Mouse (Mus musculus): Measurements from ENCODE around the gene Aspg.
A peak's percentile ranks its signal among the peaks of the same experiment; 100 is the strongest.

DNA sequence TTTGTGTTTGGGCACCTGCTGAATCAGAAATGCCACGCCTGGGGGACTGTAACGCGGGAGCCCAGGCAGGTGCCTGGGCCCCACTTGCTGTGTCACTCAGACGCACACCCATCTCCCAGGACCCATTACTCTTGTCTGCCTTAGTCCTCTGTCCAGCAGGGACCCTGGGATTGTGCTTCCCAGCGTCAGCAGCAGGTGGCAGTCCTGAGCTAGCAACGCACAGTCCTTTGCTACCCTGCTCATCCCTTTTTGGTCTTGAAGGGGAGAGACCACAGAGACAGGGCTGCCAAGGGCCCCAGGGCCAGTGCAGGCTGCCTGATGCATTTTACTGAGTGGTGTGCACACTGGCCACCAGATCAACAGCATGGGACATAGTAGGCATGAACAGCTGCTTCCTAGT lies 28.8 kb upstream of the Aspg start:
- TF ChIP-seq CTCF (IDR thresholded peaks at IDR 0.05; ENCODE audit: low read depth, low read length) (peak; percentile 92), GATA1 (IDR thresholded peaks at IDR 0.05; ENCODE audit: borderline replicate concordance, low read length) (no peak)
